Mouse (Mus musculus) frontal cortex, adult 2 months (tissue): ENCODE measurements at regions not wholly inside any gene's neighbourhood (a gene's known extent, or its start where the extent isn't known, plus 50 kb on each side); places are given as distances from the start of the nearest gene placed in this dataset.
"Not testable (repeated sequence)": the region's sequence is repeated elsewhere in the genome, so short reads cannot be mapped to it uniquely, and the experiment has no call there.

Source experiments
- DNase-seq, 2 experiments: peaks; one replicate each; pipeline ENCODE4 v3.0.0; 2022; ENCODE audit warnings: low spot score in 1 of 2; ENCODE audit errors: extremely low spot score in 1 of 2

GRCm38 (mm10) chr8:56924724-56925123, 373.8 kb downstream of the Fbxo8 start:
- no peak for DNase-seq

DNA sequence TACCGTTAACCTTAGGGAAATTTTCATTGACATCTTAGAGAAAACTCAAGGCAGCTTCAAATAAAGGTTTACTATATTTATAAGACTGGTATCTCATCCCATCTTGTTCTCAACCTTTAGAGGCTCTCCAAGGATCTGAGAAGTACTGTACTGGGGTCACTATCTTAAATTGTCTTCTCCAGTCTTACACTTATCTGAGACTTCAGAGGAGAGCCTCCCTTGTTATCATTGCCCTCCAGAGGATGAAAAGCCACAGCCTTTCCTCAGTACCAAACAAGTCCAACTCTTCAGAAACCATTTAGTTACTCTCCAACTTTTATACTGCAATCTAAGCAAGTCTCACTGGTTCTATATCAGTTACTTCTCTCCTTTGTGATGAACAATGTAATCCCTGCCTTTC, 376.3 kb downstream of the Fbxo8 start:
- no peak for DNase-seq

DNA sequence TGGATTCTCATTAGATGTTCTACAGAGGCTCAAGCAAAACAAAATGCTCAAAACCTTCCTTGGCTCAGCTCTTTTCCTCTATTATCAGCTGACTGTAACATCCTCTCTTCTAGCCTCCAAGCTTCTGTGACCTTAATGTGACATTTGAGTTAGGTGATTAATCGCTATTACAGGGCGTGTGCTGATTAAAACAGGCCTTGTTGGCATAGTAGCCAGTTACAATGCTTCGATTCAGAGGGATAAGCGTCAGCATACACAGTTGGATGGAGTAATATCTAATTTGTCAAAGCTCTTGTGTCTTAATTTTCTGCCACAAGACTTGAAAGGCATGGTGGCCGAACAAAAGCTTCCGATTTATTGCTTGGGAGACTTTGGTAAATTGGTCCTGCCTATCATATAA, 378.2 kb downstream of the Fbxo8 start:
- no peak for DNase-seq

GRCm38 (mm10) chr8:56932421-56932820, 381.5 kb downstream of the Fbxo8 start:
- DNase-seq, result no peak

- DNase-seq, result no peak
Observed at GRCm38 (mm10) chr8:56962186-56962585, 358.6 kb upstream of the Hand2 start.

- no peak for DNase-seq
Observed at GRCm38 (mm10) chr8:56970311-56970710, 350.5 kb upstream of the Hand2 start.

DNA sequence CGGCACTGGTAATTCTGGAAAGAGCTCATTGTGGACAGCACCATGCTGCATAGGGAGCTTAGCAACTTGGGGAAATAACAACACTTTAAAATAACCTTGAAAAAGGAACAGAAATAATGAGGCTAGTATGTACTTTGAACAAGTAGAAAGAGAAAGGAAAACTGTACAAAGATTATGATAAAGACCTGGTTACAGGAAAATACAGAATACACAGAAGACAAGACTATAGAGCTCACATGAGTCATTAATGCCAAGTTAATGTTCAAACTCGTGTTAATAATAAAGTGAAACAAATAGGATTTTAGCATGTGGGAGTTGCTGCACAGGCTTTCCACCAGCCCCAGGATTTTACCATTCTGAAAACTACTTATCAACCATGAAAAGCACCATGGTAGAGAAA, 341.8 kb upstream of the Hand2 start:
- no peak for DNase-seq

DNA sequence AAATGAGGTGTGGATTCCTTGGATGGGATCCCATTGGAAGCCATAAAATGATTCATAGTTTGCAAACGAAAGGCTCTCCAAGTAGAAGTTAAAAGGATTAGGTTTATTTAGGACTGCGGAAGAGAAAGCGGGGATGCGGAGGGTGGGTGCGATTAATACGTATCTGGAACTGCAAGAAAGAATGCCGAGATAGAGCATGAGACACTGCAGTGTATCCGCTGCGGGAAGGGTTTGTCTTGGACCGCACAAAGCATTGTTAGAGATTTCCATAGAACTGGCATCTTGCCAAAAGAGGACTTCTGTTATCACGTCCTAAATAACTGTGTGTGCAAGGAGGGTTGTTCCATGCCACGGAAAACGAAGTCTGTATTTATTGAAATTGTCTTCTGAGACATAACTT, 341.4 kb upstream of the Hand2 start:
- peak in 1 of 2 experiments; percentile 1 for DNase-seq

DNA sequence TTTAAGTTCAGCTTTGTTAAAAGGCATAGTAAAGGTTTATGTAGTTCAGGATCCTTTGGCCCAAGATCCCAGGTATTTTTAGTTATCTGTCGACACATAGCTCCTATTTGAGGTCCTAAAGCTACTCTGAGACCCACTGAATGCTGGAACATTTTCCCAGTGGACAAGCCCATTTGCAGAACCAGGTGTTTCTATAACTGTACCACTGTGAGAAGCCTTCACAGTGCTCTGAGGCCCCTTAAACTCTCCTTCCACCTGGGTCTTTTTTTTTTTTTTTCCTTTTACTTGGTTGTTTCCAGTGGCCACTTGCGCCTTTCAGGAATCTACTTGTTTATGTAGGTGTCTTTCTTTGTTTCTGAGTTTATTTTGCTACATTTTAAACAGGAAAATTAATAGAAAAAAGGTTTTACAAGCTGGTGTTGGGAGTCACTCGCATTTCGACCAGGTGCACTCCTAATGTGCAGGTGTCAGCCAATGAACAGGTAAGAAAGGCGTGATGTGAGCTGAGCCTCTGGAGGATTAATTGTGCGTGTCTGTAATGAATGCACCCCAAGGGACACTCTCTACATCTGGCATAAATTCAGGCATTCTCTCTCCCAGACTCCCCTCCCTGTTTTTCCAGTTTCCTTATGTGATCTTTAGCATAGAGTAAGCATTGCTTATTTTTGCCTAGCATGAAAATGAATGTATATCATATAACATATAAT, 310.3 kb upstream of the Hand2 start:
- no peak for DNase-seq

DNA sequence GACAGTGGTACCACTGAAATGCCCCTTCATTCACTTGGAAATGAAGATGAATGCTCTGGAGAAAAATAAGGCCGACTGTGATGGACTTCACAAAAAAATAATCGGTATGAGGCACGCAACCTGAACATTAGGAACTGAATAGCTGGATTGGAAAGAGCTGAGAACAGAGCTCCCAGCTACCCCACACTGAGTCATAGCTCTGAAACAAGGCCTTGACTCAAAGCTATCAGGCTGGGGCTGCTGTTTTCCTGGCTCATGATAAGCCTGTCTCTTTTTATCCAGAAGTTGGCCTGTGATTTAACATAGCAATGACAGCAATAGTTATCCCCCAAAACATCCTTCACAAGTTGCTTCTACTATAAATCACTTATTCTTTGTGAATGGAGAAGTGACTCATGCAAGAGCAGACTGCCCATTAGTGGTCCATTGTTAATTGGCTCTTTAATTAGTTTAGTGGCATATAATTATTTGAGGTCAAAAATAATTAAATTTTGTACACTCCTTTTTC, 306.9 kb upstream of the Hand2 start:
- peak in 1 of 2 experiments; percentile 17 for DNase-seq

GRCm38 (mm10) chr8:57016329-57016728, 304.5 kb upstream of the Hand2 start:
- DNase-seq, result no peak

- DNase-seq, result not testable (repeated sequence)
Observed at GRCm38 (mm10) chr8:57028096-57028495, 292.7 kb upstream of the Hand2 start.

DNA sequence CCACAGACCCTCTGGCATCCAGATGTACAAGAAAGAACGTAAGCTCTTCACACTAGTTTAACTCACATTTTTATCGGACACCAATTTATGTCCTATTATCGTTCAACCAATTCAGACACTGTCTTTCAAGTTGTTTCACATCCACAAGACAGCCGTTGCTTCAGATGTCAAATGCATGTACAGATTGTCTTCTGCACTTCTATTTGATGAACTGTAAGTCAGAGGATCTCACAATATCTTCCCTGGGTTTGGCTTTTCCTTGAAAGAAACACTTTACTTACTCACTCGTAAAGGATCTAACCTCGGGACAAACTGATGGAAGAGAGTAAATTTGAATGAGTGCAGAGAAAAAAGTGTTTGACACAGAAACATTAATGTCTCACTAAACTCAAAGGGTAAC, 272.3 kb upstream of the Hand2 start:
- DNase-seq, result no peak

- no peak for DNase-seq
Observed at GRCm38 (mm10) chr8:57048909-57049308, 271.9 kb upstream of the Hand2 start.

- no peak for DNase-seq
Observed at GRCm38 (mm10) chr8:57052661-57053060, 268.1 kb upstream of the Hand2 start.

DNA sequence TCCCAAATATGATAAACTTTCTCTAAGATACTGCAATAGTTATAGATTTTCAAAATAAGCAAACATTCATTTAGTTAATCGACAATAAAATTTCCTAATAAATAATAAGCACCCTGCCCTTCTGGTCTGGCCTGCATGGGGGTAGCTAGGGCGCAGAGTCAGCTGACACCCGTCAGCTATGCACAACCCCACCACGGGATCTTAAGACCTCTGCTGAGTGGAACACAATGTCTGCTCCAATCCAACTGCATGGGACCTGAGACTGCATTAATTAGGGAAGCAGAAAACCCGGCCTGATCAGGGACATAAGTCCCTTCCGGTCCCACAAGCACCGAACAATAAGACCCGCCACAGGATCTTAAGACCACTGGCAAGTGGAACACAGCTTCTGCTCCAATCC, 243.8 kb upstream of the Hand2 start:
- DNase-seq, result no peak

- no peak for DNase-seq
Observed at GRCm38 (mm10) chr8:57086811-57087210, 234.0 kb upstream of the Hand2 start.

DNA sequence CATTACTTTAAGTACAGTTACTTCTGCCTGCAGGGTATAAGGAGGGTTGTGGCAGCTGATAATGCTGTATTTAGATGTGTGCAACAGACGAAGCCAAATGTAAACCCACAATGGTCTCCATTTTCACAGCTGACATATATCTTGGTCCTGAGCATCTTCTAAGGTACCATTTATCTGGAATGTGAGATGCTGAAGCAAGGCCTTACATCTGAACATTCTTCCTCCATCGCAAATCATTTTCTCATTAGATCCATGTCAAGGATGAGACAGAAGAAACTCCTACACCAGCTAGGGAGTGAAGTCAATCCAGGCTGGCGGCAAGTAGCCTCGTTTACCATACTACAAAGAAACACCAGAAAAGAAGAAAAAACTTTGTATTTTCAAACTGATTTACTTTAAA, 228.4 kb upstream of the Hand2 start:
- no peak for DNase-seq

DNA sequence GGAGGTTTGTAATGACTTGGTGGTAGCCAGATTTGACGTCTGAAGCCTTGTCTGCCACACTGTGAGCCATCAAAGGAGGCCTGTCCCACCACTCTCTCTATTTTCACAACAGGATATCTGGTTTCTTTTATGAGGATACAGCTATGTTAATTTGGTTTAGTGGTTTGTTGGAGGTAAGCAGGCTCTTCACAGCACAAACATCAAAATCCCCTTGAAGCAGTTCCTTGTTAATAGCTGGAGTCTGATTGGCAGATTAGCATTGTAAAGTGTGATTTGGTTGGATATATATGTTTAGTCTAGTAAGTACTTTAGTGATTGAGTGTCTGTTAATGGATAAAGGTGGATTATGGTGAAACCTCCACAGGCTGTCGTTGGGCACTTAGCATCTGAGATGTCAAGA, 225.6 kb upstream of the Hand2 start:
- no peak for DNase-seq

- not testable (repeated sequence) for DNase-seq
Observed at GRCm38 (mm10) chr8:57110765-57111402, 209.9 kb upstream of the Hand2 start.

DNA sequence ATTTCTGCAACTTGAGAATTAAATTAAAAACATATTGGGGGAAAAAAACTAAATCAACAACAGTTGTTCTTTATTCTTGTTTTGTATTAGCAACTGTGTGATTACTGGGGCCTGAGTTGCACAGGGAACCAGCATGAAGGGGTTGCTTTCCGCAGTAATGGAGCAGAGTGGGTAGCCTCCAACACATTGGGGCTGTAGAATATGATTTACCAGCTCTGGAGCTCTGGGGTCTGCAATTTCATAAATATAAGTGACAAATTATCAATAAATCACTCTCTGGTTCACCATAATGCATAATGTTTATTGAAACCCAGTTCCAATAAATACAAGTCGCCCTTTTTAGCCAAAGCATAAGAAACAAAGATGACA, 209.4 kb upstream of the Hand2 start:
- no peak for DNase-seq

DNA sequence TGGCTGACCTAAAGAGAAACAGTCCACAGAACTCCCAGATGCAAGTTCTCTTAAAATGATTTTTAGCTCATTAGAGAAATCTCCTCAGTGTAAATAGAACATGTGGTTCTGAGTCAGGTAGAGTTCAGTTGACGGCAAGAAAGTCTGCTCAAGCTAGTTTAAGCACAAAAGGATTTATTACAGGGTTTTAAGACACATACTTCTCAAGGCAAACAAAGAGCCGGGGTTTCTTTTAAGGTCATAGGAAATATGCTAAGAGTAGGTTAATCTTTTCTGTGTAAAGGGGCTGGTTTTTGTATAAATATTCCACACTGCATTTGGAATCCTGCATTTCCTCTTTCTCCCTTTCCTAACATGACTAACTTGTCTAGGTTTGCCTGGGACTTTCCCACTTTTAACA, 206.9 kb upstream of the Hand2 start:
- DNase-seq, result no peak
